Mouse (Mus musculus) layer of hippocampus, postnatal 36 days (tissue): ENCODE results near the gene Frmd8. TPM values are rescaled to one million over a fixed set of nuclear protein-coding genes. Genes with fewer than 3 reads are reported as not detected.
A peak's percentile ranks its signal among the peaks of the same experiment; 100 is the strongest.

ENCODE experiments used
- DNase-seq, 2 experiments: peaks; one replicate each; pipeline ENCODE4 v3.0.0; 2022
- total RNA-seq, 2 experiments: library from RNA; stranded (reverse); gene quantifications; 2 replicates each; pipeline ENCODE4 v1.2.3; 2021

Gene Frmd8
- total RNA-seq, 2 experiments from 2014 or later = 13.5 to 14.2 TPM

GRCm38 (mm10) chr19:5806809-5807205, 68.3 kb downstream of the Frmd8 start:
- DNase-seq = no peak

DNA sequence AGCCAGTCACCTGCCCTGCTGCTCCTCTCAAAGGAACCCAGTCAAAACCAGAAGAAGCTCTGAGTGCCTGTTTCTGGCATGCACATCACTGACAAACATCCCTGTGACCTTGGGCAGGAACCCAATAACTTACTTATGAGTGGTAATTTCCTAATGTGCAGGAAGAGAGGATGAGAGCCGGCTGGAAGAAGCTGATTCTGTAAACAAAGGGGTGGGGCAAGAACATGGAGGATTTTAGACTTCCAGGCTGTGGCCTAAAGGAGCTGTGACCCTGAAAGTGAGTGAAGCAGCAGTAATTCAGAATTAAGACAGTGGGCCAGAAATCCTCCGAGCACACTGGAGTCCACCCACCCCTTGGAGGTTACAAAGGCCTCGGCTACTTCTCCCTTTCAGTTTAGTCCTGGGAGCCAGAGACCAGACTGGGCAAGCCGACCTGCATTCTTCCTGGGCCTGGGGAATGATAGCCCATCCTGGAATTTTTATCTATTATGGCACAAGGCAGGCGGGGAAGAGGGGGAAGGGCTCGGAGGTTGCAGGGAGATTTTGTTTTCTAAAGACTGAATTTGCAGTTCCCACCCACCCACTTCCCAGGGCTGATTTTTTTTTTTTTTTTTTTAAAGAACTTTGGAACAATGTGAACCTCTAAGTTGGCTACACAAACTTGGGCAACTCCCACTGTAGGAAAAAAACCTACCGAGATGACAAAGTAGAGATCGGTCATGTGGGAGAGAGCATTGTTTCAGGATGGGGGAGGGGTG, 68.8 kb downstream of the Frmd8 start:
- DNase-seq = no peak

DNA sequence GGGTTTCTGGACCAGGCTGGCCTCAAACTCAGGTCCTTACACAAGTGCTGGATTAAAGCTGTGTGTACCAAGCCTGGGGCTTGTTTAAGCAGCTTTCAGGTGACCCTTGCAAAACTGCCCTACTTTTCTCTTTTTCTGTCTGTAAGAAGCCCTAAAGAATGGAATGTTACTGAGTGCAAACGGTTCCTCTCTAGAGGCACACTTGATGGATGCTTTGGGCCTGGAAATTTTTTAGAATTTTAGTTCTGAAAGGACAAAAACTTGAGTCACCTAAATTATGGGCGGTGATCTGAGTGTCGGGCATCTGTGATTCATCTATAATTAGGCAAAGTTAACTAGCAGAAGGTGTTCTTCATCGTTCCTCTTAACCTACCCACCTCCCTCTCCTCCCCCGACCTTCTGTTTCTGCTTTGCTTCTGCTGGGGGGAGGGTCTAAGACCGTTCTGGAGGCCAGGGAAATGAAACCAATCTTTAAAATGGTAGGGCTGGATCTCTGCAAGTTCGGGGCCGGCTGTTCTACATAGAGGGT, 70.6 kb downstream of the Frmd8 start:
- DNase-seq = peak in 1 of 2 experiments; percentile 67

GRCm38 (mm10) chr19:5803881-5804279, 71.2 kb downstream of the Frmd8 start:
- DNase-seq = no peak

GRCm38 (mm10) chr19:5803041-5803880, 71.8 kb downstream of the Frmd8 start:
- peak; percentile 99 for DNase-seq

DNA sequence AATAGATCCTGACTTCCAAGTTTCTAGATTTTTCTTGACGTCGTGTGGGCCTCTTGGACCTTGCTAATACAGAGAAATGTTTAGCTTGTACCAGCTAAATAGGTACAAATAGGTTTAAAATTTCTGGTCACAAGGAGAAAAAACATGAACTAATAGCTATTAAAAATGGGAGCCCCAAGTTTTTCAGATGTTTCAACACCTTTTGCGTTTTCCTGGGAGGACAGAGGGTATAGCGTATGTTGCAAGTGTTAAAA, 72.4 kb downstream of the Frmd8 start:
- no peak for DNase-seq

DNA sequence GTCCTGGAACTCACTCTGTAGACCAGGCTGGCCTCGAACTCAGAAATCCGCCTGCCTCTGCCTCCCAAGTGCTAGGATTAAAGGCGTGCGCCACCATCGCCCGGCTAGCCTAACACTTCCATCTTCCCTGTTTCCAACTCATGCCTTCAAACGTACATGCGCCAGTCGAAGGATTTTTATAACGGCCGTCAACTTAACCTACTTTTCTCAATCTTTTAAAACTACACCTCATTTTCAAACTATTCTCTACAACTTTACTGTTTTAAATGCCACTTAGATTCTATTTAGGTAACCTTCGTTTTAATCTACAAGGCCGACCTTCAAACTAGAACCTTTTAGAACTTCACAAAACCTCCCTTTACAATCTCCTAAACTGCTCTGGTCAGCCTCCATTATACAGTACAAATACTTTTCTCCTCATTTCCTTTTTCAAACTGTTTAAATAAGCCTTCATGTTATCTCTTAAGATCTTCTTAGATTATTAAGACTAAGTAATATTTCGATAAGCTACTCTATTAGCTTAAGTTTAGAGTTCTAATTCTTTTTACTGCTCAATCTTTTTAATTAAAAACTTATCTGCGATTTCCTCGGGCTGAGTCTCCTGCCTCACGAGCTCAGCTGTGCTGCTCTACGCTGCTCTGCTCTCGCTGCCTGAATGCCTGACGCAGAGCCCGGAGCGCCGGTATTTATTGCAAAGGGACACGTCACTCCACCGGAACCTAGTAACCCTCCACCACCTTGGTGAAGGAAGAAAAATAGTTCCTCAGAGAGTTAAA, 72.9 kb downstream of the Frmd8 start:
- peak; percentile 92 to 96 for DNase-seq

DNA sequence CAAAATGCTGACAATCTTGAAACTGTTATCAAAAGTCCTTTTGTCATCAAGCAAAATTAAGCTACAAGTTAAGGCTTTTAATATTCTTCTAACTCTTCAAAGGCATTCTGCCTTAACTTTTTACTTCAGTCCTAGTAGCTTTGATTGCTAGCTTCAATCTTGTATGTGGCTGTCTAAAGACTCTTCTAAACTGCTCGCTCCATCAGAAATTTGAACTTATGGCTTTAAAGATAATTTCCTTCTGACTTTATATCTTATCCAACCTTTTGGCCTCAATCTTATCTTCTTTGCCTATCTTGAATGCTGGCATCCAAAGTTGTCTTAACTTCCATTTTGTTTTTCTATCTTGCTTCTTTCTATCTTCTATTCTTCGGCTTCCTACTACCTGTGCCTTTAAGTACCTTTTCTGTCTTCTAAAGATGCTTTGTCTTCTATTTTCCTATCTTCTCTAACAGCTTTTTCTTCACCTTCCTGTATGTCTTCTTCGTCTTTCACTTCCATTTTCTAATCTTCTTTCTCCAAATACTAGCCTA, 73.6 kb downstream of the Frmd8 start:
- DNase-seq = no peak

GRCm38 (mm10) chr19:5800632-5801431, 74.2 kb downstream of the Frmd8 start:
- DNase-seq = peak in 1 of 2 experiments; percentile 28

DNA sequence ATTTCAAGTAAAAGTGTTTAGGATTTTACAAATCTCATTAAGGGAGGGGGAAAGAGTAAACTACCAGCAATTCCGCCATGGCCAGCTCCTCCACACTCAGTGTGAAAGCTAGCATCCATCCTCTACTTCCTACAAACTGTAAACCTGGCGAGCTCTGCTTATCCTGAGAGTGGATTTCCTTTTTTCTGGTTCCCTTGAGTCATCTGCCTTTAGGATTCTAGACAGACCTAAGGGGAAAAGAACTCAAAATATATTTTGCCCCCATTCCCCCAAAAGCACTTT, 74.8 kb downstream of the Frmd8 start:
- DNase-seq = no peak

Other genes starting within 250 kb of the Frmd8 start
- gene Rela, start 237.8 kb downstream of the Frmd8 start, total RNA-seq = 10 to 100 TPM; 17.2 to 17.7 TPM
- 10 to 100 TPM; 16.6 to 18.0 TPM for gene Sipa1, start 211.6 kb downstream of the Frmd8 start, total RNA-seq
- gene Map3k11, start 186.5 kb downstream of the Frmd8 start, total RNA-seq = 10 to 100 TPM; 17.8 to 18.6 TPM
- 10 to 100 TPM; 61.9 to 68.5 TPM for gene Pcnx3, start 186.4 kb downstream of the Frmd8 start, total RNA-seq
- not detected for gene Kcnk7, start 170.9 kb downstream of the Frmd8 start, total RNA-seq
- gene Ehbp1l1, start 149.0 kb downstream of the Frmd8 start, total RNA-seq = 10 to 100 TPM; 13.7 to 14.2 TPM
- 10 to 100 TPM; 24.1 to 29.4 TPM for gene Fam89b, start 145.6 kb downstream of the Frmd8 start, total RNA-seq
- 10 to 100 TPM; 24.9 to 28.0 TPM for gene Ltbp3, start 134.4 kb downstream of the Frmd8 start, total RNA-seq
- gene Scyl1, start 103.9 kb downstream of the Frmd8 start, total RNA-seq = 10 to 100 TPM; 75.6 to 75.9 TPM
- 1 to 10 TPM; 2.5 to 2.7 TPM for gene Slc25a45, start 2.5 kb upstream of the Frmd8 start, total RNA-seq
- 1 to 10 TPM; 1.9 to 2.2 TPM for gene Tigd3, start 18.9 kb upstream of the Frmd8 start, total RNA-seq
- gene Dpf2, start 37.7 kb upstream of the Frmd8 start, total RNA-seq = 100 to 1,000 TPM in 1 of 2 experiments, 10 to 100 TPM in 1; 92.0 to 108 TPM
- 1 to 10 TPM; 4.4 to 5.5 TPM for gene Cdc42ep2, start 49.5 kb upstream of the Frmd8 start, total RNA-seq
- gene Pola2, start 88.9 kb upstream of the Frmd8 start, total RNA-seq = 1 to 10 TPM; 5.3 to 5.5 TPM
- gene Slc22a20, start 110.9 kb upstream of the Frmd8 start, total RNA-seq = not detected
- gene Capn1, start 140.6 kb upstream of the Frmd8 start, total RNA-seq = 10 to 100 TPM; 20.5 to 26.0 TPM
- gene Syvn1, start 171.3 kb upstream of the Frmd8 start, total RNA-seq = 10 to 100 TPM; 46.4 to 52.3 TPM
- 10 to 100 TPM; 46.8 to 47.9 TPM for gene Mrpl49, start 182.5 kb upstream of the Frmd8 start, total RNA-seq
- 100 to 1,000 TPM; 676 to 701 TPM for gene Fau, start 182.6 kb upstream of the Frmd8 start, total RNA-seq
- gene Znhit2, start 185.9 kb upstream of the Frmd8 start, total RNA-seq = 10 to 100 TPM; 33.1 to 35.2 TPM
- gene Tm7sf2, start 193.1 kb upstream of the Frmd8 start, total RNA-seq = 10 to 100 TPM; 26.4 to 34.2 TPM
- 10 to 100 TPM; 85.3 to 88.8 TPM for gene Vps51, start 202.0 kb upstream of the Frmd8 start, total RNA-seq
- gene Tmem262, start 204.8 kb upstream of the Frmd8 start, total RNA-seq = not detected
- 1 to 10 TPM; 1.5 to 1.6 TPM for gene Gm28374, start 207.0 kb upstream of the Frmd8 start, total RNA-seq
- gene Zfpl1, start 209.7 kb upstream of the Frmd8 start, total RNA-seq = 10 to 100 TPM; 39.6 to 40.3 TPM
- under 1 TPM; 0.17 to 0.43 TPM for gene Cdca5, start 209.7 kb upstream of the Frmd8 start, total RNA-seq
- gene AC131692.1, start 219.1 kb upstream of the Frmd8 start, total RNA-seq = not detected
- gene Naaladl1, start 230.5 kb upstream of the Frmd8 start, total RNA-seq = under 1 TPM in 1 of 2 experiments, not detected in 1; 0.12 TPM
- 10 to 100 TPM; 14.7 to 14.9 TPM for gene Sac3d1, start 243.4 kb upstream of the Frmd8 start, total RNA-seq